Mouse (Mus musculus): Measurements from ENCODE around the gene Rnf185. TPM values are rescaled to one million over a fixed set of nuclear protein-coding genes. Genes with fewer than 3 reads are reported as not detected.

The Rnf185 gene
- polyA plus RNA-seq, 1 experiment from 2014 or later = 7.5 TPM

DNA sequence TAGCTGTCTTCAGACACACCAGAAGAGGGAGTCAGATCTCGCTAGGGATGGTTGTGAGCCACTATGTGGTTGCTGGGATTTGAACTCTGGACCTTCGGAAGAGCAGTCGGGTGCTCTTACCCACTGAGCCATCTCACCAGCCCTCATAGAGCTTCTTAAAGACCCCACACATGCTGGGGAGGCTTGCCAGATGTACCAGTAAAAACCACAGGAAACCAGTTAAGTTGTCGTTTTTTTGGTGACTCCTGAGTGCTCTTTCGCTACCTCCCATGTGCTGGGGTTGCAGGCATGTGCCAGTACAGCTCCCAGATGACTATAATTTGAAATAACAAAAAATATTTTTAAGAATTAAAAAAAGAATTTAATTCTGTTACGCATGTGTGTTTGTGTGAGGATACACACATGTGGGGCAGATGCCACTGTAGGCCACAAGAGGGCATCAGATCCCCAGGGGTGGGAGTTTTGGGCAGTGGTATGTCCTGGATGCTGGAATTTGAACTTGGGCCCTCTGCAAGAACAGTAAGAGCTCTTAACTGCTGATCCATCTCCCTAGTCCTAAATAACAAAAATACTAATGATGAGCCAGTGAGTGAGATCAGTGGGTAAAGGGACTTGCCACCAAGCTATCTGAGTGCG is 22.4 kb upstream of the Rnf185 start:
- H3K27ac ChIP-seq (replicated peaks) = no peak overlapping the region
- no peak for ATAC-seq (ENCODE audit: insufficient read depth)
- H3K27me3 ChIP-seq = no peaks in the 10 kb centered on the region
- no peaks in the 10 kb centered on the region for H3K9me3 ChIP-seq (replicated peaks)
- no peaks in the 10 kb centered on the region for H3K36me3 ChIP-seq (replicated peaks)
- no peak overlapping the region for H3K4me2 ChIP-seq
- H3K4me1 ChIP-seq (replicated peaks) = no peaks in the 10 kb centered on the region
- no peak overlapping the region for H3K9ac ChIP-seq
- no peak overlapping the region for H3K4me3 ChIP-seq (replicated peaks)
- 45% methylated on average over 7 of the region's 7 CpGs for WGBS (ENCODE audit: insufficient replicate concordance)

DNA sequence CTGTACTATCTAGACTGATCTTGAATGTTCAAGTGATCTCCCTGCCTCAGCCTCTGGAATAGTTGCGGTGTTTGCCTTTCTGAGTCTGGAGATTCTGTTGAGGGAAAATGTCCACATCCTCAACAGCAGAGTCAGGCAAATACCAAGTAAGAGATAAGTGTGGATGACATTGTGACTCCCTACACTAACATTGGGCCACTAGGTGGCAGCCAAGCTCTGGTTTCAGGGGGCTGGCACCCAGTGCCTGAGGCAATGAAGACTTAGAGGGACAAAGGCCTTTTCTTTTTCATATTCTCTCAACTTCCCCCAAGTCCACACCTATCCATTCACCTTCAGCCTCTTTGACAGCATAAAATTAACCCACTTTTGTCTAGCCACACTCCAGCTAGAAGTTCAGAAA is 20.3 kb upstream of the Rnf185 start:
- Histone ChIP-seq H3K4me3 (replicated peaks) (no peak overlapping the region), H3K27me3 (no peaks in the 10 kb centered on the region), H3K4me1 (replicated peaks) (no peaks in the 10 kb centered on the region), H3K36me3 (replicated peaks) (no peaks in the 10 kb centered on the region), H3K4me2 (no peak overlapping the region), H3K9ac (no peak overlapping the region), H3K27ac (replicated peaks) (no peak overlapping the region), H3K9me3 (replicated peaks) (no peaks in the 10 kb centered on the region)
- 7% methylated on average over 1 of the region's 1 CpGs for WGBS (ENCODE audit: insufficient replicate concordance)
- ATAC-seq (ENCODE audit: insufficient read depth) = no peak

GRCm38 (mm10) chr11:3471448-3471850 is 19.3 kb upstream of the Rnf185 start:
- Histone ChIP-seq H3K9me3 (replicated peaks) (no peaks in the 10 kb centered on the region), H3K27ac (replicated peaks) (no peak overlapping the region), H3K9ac (no peak overlapping the region), H3K27me3 (no peaks in the 10 kb centered on the region), H3K4me1 (replicated peaks) (no peaks in the 10 kb centered on the region), H3K4me2 (peak overlapping the region; percentile 20; the same call in 1 of the 2 replicates), H3K36me3 (replicated peaks) (no peaks in the 10 kb centered on the region), H3K4me3 (replicated peaks) (no peak overlapping the region)
- ATAC-seq (ENCODE audit: insufficient read depth) = peak; percentile 25; the same call in 1 of the 2 replicates
- 32% methylated on average over 11 of the region's 11 CpGs for WGBS (ENCODE audit: insufficient replicate concordance)

GRCm38 (mm10) chr11:3462846-3463245 is 10.7 kb upstream of the Rnf185 start:
- H3K9ac ChIP-seq = no peak overlapping the region
- no peak overlapping the region for H3K4me3 ChIP-seq (replicated peaks)
- H3K36me3 ChIP-seq (replicated peaks) = no peaks in the 10 kb centered on the region
- H3K4me1 ChIP-seq (replicated peaks) = no peaks in the 10 kb centered on the region
- no peaks in the 10 kb centered on the region for H3K9me3 ChIP-seq (replicated peaks)
- H3K27ac ChIP-seq (replicated peaks) = no peak overlapping the region
- no peaks in the 10 kb centered on the region for H3K27me3 ChIP-seq
- ATAC-seq (ENCODE audit: insufficient read depth) = no peak
- 76% methylated on average over 1 of the region's 1 CpGs for WGBS (ENCODE audit: insufficient replicate concordance)
- H3K4me2 ChIP-seq = no peak overlapping the region

DNA sequence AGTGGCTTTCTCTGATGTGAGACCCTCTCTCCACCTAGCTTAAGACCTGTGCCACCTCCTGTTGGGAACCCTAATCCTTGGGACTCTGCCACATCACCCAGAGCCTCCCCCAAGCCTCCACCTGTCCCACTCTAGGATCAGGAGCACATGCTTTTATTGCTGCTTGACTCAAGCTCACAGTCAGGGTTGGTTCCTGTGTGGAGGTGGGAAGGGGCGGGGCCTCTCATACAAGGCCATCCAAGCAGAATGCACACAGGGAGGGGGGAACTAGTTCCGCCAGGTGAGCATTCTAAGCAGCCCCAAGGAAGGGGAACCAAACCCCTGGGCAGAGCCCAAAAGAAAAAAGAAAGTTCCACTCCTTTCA is 6.9 kb upstream of the Rnf185 start:
- WGBS (ENCODE audit: insufficient replicate concordance) = 56% methylated on average over 2 of the region's 2 CpGs
- Histone ChIP-seq H3K36me3 (replicated peaks) (0 out of 2 replicates have a peak, but pooled peaks cover 11% of the 10 kb centered on the region), H3K4me1 (replicated peaks) (peaks cover 4% of the 10 kb centered on the region; the same call in 1 of the 2 replicates), H3K27ac (replicated peaks) (peak overlapping the region; percentile 64), H3K4me2 (peak overlapping the region; percentile 16; the same call in 1 of the 2 replicates), H3K9me3 (replicated peaks) (no peaks in the 10 kb centered on the region), H3K9ac (no peak overlapping the region), H3K27me3 (no peaks in the 10 kb centered on the region), H3K4me3 (replicated peaks) (no peak overlapping the region)
- peak; percentile 23; the same call in 1 of the 2 replicates for ATAC-seq (ENCODE audit: insufficient read depth)

DNA sequence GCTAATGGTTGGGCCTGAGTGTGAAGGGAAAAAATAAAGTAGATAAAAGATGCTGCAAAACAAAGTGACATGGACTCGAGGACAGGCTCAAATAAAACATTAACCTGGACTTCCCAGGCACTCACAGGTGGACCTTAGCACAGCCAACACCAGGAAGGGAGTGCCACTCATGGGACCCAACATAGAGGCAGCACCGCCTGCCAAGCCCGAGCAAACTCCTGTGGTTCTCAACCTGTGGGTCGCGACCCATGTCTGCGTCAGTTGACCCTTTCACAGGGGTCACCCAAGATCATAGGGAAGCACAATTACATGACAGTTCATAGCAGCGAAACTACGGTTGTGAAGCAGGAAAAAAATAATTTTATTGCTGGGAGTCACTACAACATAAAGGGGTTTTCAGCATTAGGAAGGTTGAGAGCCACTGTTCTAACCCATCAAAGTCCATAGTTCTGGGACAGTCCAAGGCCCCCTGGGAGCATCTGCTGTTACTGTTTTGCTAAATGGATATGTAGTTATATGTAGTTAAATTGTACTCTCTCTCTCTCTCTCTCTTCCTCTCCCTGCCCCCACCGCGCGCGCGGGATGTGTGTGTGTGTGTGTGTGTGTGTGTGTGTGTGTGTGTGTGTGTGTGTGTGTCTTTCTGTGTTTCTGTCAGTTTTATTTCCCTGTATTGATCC is 6.4 kb upstream of the Rnf185 start:
- Histone ChIP-seq H3K4me1 (replicated peaks) (peaks cover 7% of the 10 kb centered on the region; the same call in 1 of the 2 replicates), H3K27me3 (no peaks in the 10 kb centered on the region), H3K4me2 (peak overlapping the region; percentile 16), H3K36me3 (replicated peaks) (0 out of 2 replicates have a peak, but pooled peaks cover 11% of the 10 kb centered on the region), H3K9me3 (replicated peaks) (no peaks in the 10 kb centered on the region), H3K4me3 (replicated peaks) (no peak overlapping the region), H3K9ac (no peak overlapping the region), H3K27ac (replicated peaks) (peak overlapping the region; percentile 64; the same call in 1 of the 2 replicates)
- WGBS (ENCODE audit: insufficient replicate concordance) = 76% methylated on average over 13 of the region's 13 CpGs
- peak; percentile 75 for ATAC-seq (ENCODE audit: insufficient read depth)

GRCm38 (mm10) chr11:3456354-3456753 is 4.2 kb upstream of the Rnf185 start:
- no peak for ATAC-seq (ENCODE audit: insufficient read depth)

GRCm38 (mm10) chr11:3454506-3454905 is 2.3 kb upstream of the Rnf185 start:
- no peak overlapping the region for H3K4me3 ChIP-seq (replicated peaks)
- H3K9ac ChIP-seq = no peak overlapping the region
- H3K36me3 ChIP-seq (replicated peaks) = 0 out of 2 replicates have a peak, but pooled peaks cover 11% of the 10 kb centered on the region
- H3K27ac ChIP-seq (replicated peaks) = no peak overlapping the region
- no peaks in the 10 kb centered on the region for H3K9me3 ChIP-seq (replicated peaks)
- peaks cover 35% of the 10 kb centered on the region for H3K4me1 ChIP-seq (replicated peaks)
- H3K4me2 ChIP-seq = no peak overlapping the region
- no peak for ATAC-seq (ENCODE audit: insufficient read depth)
- WGBS (ENCODE audit: insufficient replicate concordance) = 80% methylated on average over 3 of the region's 3 CpGs
- H3K27me3 ChIP-seq = no peaks in the 10 kb centered on the region

More at GRCm38 (mm10) chr11:3456354-3456753, 4.2 kb upstream of the Rnf185 start:
- 15% methylated on average over 1 of the region's 1 CpGs for WGBS (ENCODE audit: insufficient replicate concordance)
- H3K4me3 ChIP-seq (replicated peaks) = no peak overlapping the region
- H3K27me3 ChIP-seq = no peaks in the 10 kb centered on the region
- no peak overlapping the region for H3K27ac ChIP-seq (replicated peaks)
- H3K9me3 ChIP-seq (replicated peaks) = no peaks in the 10 kb centered on the region
- 0 out of 2 replicates have a peak, but pooled peaks cover 11% of the 10 kb centered on the region for H3K36me3 ChIP-seq (replicated peaks)
- no peak overlapping the region for H3K9ac ChIP-seq
- no peak overlapping the region for H3K4me2 ChIP-seq
- H3K4me1 ChIP-seq (replicated peaks) = peaks cover 23% of the 10 kb centered on the region

DNA sequence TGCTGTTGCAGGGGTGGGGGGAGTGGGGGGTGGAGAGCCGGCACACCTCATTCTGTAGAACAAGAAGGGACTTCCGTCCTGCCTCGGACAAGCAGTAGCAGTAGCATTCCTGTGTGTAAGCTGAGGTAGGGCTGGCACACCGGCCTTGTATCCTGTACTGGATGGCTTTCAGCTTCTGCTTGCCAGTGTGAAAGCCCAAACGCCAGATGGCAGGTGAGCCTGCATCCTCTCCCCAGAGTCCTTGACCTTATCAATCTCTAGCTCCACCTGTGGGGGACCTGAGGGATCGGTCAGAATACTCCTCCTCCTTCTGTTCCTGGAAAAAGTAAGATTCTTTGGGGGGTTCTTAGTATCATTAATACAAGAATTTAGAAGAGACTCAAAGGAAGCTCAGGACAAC is 1.3 kb upstream of the Rnf185 start:
- peak overlapping the region; percentile 15; the same call in 1 of the 2 replicates for H3K9ac ChIP-seq

DNA sequence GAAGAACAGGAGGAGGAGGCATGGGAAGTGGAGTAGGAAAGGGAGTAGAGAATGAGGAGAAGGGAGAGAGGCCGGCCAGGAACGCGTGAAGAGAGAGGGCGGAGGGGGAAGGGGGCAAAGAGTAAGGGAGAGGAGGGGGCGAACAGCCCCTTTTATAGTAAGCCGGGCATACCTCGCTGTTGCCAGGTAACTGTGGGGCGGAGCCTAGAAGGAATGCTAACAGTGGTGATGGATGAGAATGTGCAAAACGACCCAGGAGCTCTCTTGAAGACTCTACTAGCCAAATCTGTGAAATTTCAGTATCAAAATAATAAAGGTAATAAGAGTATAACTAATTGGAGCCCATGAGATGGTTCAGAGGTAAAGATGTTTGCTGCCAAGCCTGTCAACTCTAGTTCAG is 606 bp upstream of the Rnf185 start:
- peak overlapping the region; percentile 71 for H3K4me3 ChIP-seq (replicated peaks)
- H3K36me3 ChIP-seq (replicated peaks) = 0 out of 2 replicates have a peak, but pooled peaks cover 11% of the 10 kb centered on the region
- H3K9ac ChIP-seq = peak overlapping the region; percentile 66
- H3K27me3 ChIP-seq = no peaks in the 10 kb centered on the region
- peaks cover 35% of the 10 kb centered on the region for H3K4me1 ChIP-seq (replicated peaks)
- WGBS (ENCODE audit: insufficient replicate concordance) = 0% methylated on average over 9 of the region's 9 CpGs
- peak; percentile 19 for ATAC-seq (ENCODE audit: insufficient read depth)
- peak overlapping the region; percentile 88 for H3K4me2 ChIP-seq
- peak overlapping the region; percentile 80 for H3K27ac ChIP-seq (replicated peaks)
- no peaks in the 10 kb centered on the region for H3K9me3 ChIP-seq (replicated peaks)

More for the DNA sequence above, 1.3 kb upstream of the Rnf185 start:
- Histone ChIP-seq H3K4me3 (replicated peaks) (peak overlapping the region; percentile 71), H3K27ac (replicated peaks) (no peak overlapping the region), H3K9me3 (replicated peaks) (no peaks in the 10 kb centered on the region), H3K4me1 (replicated peaks) (peaks cover 35% of the 10 kb centered on the region), H3K27me3 (no peaks in the 10 kb centered on the region), H3K4me2 (peak overlapping the region; percentile 88), H3K36me3 (replicated peaks) (0 out of 2 replicates have a peak, but pooled peaks cover 11% of the 10 kb centered on the region)
- no peak for ATAC-seq (ENCODE audit: insufficient read depth)
- WGBS (ENCODE audit: insufficient replicate concordance) = 55% methylated on average over 6 of the region's 6 CpGs

GRCm38 (mm10) chr11:3451701-3452163 is 431 bp downstream of the Rnf185 start:
- Histone ChIP-seq H3K4me3 (replicated peaks) (peak overlapping the region; percentile 71), H3K4me1 (replicated peaks) (peaks cover 32% of the 10 kb centered on the region), H3K9me3 (replicated peaks) (no peaks in the 10 kb centered on the region), H3K4me2 (peak overlapping the region; percentile 88), H3K27me3 (no peaks in the 10 kb centered on the region), H3K27ac (replicated peaks) (peak overlapping the region; percentile 80), H3K36me3 (replicated peaks) (0 out of 2 replicates have a peak, but pooled peaks cover 11% of the 10 kb centered on the region), H3K9ac (peak overlapping the region; percentile 66)
- WGBS (ENCODE audit: insufficient replicate concordance) = under 1% methylated on average over 20 of the region's 20 CpGs
- peak; percentile 45 for ATAC-seq (ENCODE audit: insufficient read depth)

Data from liver, embryonic 15.5 days (tissue).